Mouse (Mus musculus) liver, adult (tissue): ENCODE measurements around the gene Npy.

ENCODE experiments used
- GATA4 ChIP-seq: IDR thresholded peaks from 2 replicates; pipeline ENCODE4 v1.6.1; 2014; ENCODE audit warnings: mild to moderate bottlenecking, low read length; ENCODE audit not compliant: insufficient replicate concordance

Npy gene

GRCm38 (mm10) chr6:49856830-49857229, 34.3 kb downstream of the Npy start:
- no peak for TF ChIP-seq GATA4

- TF ChIP-seq GATA4: no peak
Measured at GRCm38 (mm10) chr6:49867571-49867970, 45.1 kb downstream of the Npy start.

DNA sequence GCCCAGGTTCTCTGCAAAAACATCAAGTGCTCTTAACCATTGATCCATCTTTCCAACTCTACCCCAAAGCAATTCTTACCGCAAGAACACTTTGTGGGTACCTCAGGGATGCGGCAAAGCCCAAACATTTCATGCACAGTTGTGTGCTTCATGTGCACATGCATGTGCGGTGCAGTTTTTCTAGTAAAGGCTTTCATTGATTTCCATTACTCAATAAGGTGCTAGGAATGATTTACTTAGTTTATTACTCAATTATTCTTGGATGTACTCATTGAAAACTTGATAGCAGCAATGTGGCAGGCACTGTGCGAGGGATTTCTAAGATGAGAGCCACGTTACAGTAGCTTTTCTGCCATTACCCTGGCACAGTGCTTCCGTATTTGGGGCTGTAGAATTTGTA, 48.6 kb downstream of the Npy start:
- TF ChIP-seq GATA4: no peak

- TF ChIP-seq GATA4: no peak
Measured at GRCm38 (mm10) chr6:49873556-49873955, 51.0 kb downstream of the Npy start.

DNA sequence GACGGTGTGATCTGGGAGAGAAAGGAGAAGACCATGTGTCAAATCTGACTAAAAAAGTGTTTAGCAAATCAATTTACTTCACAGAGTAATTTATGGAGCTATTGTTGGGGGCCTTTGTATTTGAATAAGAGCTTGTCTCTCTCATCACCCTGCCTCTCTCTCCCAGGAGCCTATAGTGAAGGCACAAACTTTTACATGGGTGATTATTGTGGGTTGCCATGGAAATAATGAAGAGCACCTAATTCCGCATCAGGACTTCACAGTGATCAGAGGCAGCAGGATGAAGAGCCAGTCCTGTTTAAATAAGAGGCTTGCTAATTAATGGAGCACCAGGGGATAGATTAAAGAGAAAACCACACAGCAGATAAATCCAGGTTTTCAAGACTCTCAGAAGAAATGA, 52.6 kb downstream of the Npy start:
- TF ChIP-seq GATA4: no peak

DNA sequence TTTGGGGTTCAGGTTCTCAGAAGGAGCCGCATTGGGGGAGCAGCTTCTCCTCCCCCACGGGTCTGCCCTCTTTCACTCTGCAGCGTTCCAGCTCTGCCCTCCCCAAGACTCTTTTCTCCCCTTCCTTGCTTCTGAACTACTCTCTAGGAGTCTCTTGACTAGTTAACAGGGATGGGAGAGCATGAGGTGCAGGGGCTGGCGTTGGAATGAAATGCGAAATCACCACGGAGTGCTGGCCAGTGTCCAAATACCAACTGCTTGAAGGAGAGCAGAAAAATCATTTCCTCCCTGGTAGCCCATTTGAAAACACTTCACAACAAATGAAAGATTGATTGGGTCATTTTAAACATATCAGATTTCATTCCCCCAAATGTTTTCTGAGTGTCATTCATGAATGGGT, 53.3 kb downstream of the Npy start:
- TF ChIP-seq GATA4: no peak
